Mouse (Mus musculus) cerebellum, postnatal 14 days (tissue): Measurements from ENCODE around the gene Mboat7.
A peak's percentile ranks its signal among the peaks of the same experiment; 100 is the strongest.

Source experiments
- DNase-seq, 2 experiments: peaks; one replicate each; pipeline ENCODE4 v3.0.0; 2021; ENCODE audit warnings: mixed read lengths in 2 of 2

Gene Mboat7

GRCm38 (mm10) chr7:3692382-3692986, 839 bp downstream of the Mboat7 start, which contains the start of gene Tsen34:
Tsen34 (plus strand) TSS chr7:3692863.
- no peak for DNase-seq

DNA sequence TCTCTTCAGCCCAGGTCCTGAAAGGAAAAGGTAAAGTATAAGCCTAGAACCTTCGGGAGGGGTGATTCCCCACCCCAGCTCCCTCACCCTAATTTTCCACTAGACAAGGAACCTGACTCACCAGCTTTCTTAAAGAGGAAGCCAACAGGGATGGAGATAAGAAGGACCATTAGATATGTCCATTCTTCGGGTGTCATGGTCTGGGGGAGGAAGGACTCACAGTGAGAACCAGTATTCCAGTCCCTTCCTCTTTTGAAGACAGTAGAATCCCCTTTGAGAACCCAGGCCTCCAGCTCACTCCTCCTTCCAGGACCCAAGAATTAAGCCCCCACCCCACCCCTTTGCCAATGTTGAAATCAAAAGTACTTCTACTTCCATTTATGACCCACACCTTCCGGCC, 1.4 kb downstream of the Mboat7 start:
- no peak for DNase-seq

DNA sequence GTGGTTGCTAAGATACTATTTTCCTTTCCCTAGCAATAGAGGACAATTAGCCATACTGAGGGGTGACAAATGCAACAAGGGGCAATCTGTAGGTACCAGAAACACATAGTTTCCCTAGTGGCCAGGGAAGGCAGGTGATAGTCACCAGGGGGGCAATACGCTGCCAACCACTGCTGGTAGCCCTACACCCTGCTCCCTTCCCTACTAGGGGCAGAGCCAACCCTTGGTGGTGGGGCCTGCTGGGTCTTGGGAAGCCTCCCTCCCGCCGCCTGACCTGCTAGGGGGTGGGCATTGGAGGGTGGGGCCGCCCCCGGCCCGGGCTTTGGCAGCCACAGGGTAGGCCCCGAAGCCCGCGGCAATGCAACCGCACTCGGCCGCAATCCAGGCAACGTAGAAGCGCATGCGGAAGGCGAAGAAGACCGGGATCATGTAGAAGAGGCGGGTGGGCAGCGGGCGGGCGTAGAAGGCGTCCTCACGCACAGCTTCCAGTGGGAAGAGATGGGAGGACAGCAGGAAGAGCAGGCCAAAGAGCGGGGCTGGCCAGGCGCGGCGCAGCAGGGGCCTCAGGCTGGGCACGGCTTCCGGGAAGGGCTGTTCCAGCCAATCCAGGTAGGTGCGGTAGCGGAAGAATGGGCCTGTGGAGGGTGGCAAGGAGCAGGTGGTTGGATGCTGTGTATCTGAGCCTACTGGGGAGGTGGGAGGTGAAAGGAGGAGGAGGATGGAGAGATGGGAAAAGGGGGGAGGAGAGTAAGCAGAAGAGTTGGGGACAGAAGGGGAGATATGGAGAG, 7.7 kb downstream of the Mboat7 start:
- peak; percentile 78 for DNase-seq

DNA sequence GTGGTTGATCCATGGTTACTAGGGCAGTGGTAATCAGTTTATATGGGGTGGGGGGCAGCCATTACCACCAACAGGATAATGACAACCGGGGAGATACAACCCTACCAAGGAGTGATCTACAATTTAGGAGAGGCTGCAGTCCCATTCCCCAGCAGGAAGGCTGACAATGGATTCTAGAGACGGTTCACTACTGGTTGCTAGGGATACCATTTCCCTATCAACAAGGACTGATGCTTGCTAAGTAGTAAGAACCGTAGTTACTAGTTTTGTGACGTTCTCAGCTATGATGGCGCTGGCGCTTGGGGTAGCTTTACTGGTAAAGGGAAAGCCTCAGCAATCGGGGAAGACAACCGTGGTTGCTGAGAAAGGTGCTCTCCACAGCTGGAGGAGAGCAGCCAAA, 8.6 kb downstream of the Mboat7 start:
- DNase-seq, result no peak

GRCm38 (mm10) chr7:3683908-3684550, 9.3 kb downstream of the Mboat7 start:
- DNase-seq, result no peak

GRCm38 (mm10) chr7:3677342-3677741, 16.0 kb downstream of the Mboat7 start, which contains the start of gene Tmc4:
Tmc4 (minus strand) TSS chr7:3677553.
- DNase-seq, result no peak

DNA sequence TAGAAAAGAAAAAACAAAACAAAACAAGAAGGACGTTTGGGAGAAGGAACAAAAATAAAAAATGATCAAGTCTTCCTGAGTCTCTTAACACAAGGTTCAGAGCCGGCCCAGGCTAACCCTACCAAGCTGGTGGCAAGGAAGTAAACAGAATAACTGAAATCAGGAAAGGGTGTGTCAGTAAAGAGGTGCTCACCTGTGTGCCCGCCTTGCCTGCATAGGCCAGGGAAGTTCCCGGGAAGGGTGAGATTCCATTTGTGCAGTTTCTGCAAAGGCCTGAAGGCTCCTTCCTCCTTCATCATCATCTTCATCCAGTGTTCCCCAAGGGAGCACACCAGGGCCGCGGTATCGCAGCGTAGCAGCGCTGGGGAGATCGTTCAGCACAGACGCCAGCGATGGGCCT, 17.0 kb downstream of the Mboat7 start:
- DNase-seq, result no peak

DNA sequence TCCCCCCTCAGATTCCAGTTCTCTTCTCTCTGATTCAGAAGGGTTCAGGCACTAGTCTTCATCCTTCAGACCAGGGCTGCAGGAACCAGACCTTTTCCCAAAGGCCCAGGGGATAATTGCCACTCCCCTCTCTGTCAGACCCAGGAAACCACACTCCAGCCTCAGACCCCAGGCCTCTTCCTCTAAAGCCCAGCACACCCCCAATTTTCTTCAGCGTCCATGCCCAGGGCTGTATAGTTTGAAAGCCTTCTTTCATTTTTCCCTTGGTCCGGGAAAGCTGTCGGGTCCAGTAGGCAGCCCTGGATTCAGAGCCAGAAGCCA, 18.1 kb downstream of the Mboat7 start:
- no peak for DNase-seq

GRCm38 (mm10) chr7:3674507-3675227, 18.7 kb downstream of the Mboat7 start:
- DNase-seq, result peak; percentile 93 to 97

- DNase-seq, result no peak
These were observed 26.4 kb downstream of the Mboat7 start for GRCm38 (mm10) chr7:3666921-3667391.

DNA sequence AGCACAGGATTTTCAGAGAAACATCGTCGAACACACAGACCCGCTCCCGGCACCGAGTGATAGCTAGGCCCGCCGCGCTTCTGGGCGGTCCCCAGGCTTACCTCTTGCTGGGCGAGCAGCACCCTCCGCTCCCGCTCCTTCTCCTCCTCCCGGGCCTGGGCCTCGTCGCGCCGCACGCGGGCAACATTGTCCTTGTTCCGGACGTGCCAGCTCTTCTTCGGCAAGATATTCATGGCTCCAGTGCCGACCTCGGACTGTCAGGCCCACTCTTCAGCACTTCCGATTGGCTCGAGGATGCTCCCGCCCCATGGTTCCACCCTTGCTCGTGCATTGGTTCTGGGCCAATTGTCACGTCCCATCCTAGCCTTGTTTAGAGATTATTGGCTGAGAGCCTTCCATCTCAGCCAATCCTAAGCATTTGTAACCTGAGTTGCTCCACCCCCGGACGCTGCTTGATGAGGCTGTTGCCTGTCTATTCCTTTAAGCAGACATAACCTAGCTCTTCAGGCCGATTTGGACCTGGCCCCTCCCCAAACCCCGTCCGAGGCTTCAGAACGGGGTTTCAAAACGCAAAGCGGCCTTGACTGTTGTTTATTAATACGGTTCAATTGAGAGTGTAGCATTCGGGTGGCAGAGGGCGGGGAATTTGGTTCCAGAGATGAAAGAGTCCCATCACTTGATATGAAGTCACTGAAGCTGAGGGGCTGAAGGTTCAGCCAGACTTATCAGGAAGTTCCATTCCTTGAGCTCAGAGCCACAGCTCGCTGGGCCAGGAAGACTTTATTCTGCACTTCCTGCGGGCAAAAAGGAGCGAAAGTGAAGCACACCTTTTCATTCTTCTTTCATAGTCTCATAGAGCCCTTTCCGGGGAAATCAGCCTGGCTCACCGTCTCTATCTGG, 27.9 kb downstream of the Mboat7 start, which contains the start of gene Leng1:
TSS of gene Leng1 (minus strand) at position 626 of the 900 bp plus-strand sequence.
- DNase-seq, result peak; percentile 97 to 98

DNA sequence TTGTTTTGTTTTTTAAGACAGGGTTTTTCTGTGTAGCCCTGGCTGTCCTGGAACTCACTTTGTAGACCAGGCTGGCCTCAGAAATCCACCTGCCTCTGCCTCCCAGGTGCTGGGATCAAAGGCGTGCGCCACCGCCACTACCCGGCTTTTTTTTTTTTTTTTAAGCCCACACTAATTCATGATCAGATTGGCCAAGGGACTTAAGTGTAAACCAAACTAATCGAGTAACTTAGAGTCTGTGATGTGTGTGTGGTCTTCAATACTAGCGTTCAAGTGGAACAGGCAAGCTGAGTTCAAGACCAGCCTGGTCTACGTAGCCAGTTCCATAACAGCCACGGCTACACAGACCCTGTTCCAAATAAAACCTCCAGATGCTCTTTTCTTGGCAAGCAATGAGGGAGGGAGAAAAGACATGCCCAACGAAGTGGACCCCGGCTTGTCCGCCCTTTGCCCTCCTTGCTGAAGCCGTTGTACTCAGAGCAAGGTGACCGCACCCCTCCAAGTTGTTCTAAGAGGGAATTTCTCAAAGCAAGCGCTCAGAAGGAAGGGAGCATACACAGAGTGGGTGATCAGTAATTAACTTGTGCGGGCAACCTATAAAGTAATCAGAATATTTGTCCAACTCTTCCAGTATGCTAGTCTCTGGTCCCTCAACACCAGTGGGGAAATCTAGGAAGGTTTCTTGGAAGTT, 28.7 kb downstream of the Mboat7 start:
- DNase-seq, result no peak

- DNase-seq, result no peak
These were observed 34.7 kb downstream of the Mboat7 start for GRCm38 (mm10) chr7:3658578-3658977.

GRCm38 (mm10) chr7:3656966-3657365, 36.4 kb downstream of the Mboat7 start:
- DNase-seq, result no peak

- DNase-seq, result no peak
These were observed 46.7 kb downstream of the Mboat7 start for GRCm38 (mm10) chr7:3646641-3647040.

DNA sequence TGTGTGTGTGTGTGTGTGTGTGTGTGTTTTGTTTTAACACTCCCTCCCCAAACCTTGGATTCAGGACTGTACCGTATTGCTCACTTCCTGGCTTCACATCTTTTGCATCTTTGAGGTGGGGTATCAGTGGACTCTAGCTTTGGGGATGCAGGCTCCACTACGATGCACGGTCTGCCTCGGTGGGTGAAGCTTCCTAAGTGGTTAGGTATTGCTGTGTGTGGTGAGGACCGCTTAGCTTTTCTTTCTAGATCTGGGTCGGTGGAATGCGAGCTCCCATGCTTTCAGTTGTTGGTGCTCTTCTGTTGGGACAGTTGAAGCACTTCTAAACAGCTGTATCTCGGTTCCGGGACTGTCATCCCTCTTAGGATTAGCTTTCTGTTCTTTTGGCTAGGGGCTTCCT, 47.1 kb downstream of the Mboat7 start:
- DNase-seq, result no peak

DNA sequence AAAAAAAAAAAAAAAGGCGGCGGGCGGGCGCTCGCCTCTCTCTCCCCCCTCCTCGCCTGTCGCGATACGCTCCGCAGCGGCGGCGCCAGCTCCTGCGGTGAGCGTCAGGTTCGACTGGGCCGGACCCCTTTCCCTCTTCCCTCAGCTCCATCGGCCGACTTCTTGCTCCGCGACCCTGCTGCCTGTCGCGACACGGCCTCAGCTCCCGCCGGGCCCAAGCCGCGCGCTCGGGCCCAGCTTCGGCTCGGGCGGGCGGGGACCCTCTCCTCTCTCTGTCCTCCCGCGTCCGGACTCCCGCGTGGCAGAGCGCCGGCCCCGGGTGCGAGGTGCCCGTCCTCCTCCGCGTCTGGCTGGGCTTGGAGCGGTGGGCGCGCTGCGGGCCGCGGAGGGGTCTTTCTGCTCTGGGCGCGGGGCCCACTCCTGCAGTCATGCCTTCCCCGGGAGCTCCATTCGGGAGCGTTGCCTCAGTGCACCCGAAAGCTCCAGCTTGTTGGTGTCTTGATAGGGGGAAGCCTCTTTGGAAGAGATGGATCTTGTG, 47.8 kb downstream of the Mboat7 start:
- no peak for DNase-seq

- DNase-seq, result peak; percentile 98
These were observed 48.4 kb downstream of the Mboat7 start, which contains the start of gene Cnot3 for GRCm38 (mm10) chr7:3644672-3645487. Cnot3 (plus strand) TSS chr7:3645268.

- DNase-seq, result peak in 1 of 2 experiments; percentile 97
These were observed 49.0 kb downstream of the Mboat7 start for GRCm38 (mm10) chr7:3644348-3644671.

DNA sequence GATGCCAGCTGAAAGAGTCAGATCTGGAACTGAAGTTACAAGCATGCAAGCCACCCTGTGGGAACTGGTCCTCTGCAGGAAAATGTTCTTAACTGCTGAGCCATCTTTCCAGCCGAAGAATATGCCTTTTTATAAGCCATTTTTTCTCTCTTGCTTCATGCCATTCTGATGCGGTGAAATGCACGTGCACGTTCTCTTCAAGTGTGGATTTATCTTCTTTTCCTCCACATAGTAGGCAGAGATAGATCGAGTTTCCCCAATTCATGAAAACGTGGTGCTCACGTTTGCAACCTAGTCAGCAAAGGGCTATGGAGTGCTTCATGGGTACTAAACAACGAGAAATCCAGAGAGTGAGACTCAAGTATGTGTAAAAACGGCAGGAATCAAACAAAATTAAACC, 49.5 kb downstream of the Mboat7 start:
- no peak for DNase-seq
